Mouse (Mus musculus) brain, embryonic 14.5 days (tissue): Measurements from ENCODE around the gene Crtc1.

Experiments
- CTCF ChIP-seq: fragments of 200-500 bp; IDR thresholded peaks from 2 replicates; pipeline ENCODE4 v1.5.1; 2012; ENCODE audit warnings: inconsistent platforms, mild to moderate bottlenecking, moderate library complexity, borderline replicate concordance; ENCODE audit not compliant: insufficient read depth, insufficient read length; ENCODE audit errors: extremely low read depth
- POLR2A ChIP-seq: fragments of 200-500 bp; IDR thresholded peaks from 2 replicates; pipeline ENCODE4 v1.6.1; 2012; ENCODE audit warnings: mild to moderate bottlenecking, inconsistent platforms, borderline replicate concordance; ENCODE audit not compliant: poor library complexity, insufficient read depth, insufficient read length, severe bottlenecking; ENCODE audit errors: extremely low read depth

GRCm38 (mm10) chr8:70435156-70435555, 4.2 kb downstream of the Crtc1 start:
- TF ChIP-seq CTCF (no peak), POLR2A (no peak)
